Mouse (Mus musculus) liver, adult 2 months (tissue): ENCODE data around the gene Gpcpd1. TPM values are rescaled to one million over a fixed set of nuclear protein-coding genes. Genes with fewer than 3 reads are reported as not detected.
A peak's percentile ranks its signal among the peaks of the same experiment; 100 is the strongest.

Experiments
- DNase-seq: peaks from one replicate; pipeline ENCODE4 v3.0.0-alpha.2; 2011; ENCODE audit warnings: low read depth, low spot score; ENCODE audit errors: extremely low read depth
- H3K27ac ChIP-seq: fragments of 200-500 bp; replicated peaks from 2 replicates; pipeline ENCODE4 v1.5.1; 2012; ENCODE audit warnings: low read depth, mild to moderate bottlenecking, control low read depth, inconsistent platforms, low read length; ENCODE audit not compliant: insufficient read depth
- H3K27me3 ChIP-seq: fragments of 200-500 bp; 2 replicates; pipeline ENCODE4 v1.6.1; 2012; ENCODE audit warnings: mild to moderate bottlenecking, moderate library complexity, low read length, inconsistent platforms; ENCODE audit not compliant: control insufficient read depth, insufficient read depth
- H3K36me3 ChIP-seq: fragments of 200-500 bp; 2 replicates; pipeline ENCODE4 v1.6.1; 2012; ENCODE audit warnings: low read length, inconsistent platforms; ENCODE audit not compliant: control insufficient read depth, insufficient read depth
- H3K4me1 ChIP-seq: fragments of 200-500 bp; 2 replicates; pipeline ENCODE4 v1.6.1; 2011; ENCODE audit warnings: low read length; ENCODE audit not compliant: control insufficient read depth, insufficient read depth
- H3K4me3 ChIP-seq: fragments of 200-500 bp; 2 replicates; pipeline ENCODE4 v1.5.1; 2011; ENCODE audit warnings: low read depth, mild to moderate bottlenecking, control low read depth, low read length, moderate library complexity; ENCODE audit not compliant: insufficient read depth
- H3K79me2 ChIP-seq: fragments of 200-500 bp; 2 replicates; pipeline ENCODE4 v1.6.1; 2012; ENCODE audit warnings: inconsistent platforms, mild to moderate bottlenecking, low read length, moderate library complexity; ENCODE audit not compliant: control insufficient read depth, insufficient read depth
- H3K9ac ChIP-seq: fragments of 200-500 bp; 2 replicates; pipeline ENCODE4 v1.6.1; 2012; ENCODE audit warnings: low read depth, mild to moderate bottlenecking, control low read depth, inconsistent platforms, low read length
- CTCF ChIP-seq: fragments of 200-500 bp; IDR thresholded peaks from 2 replicates; pipeline ENCODE4 v1.5.1; 2011; ENCODE audit warnings: low read depth, low read length, control low read depth
- POLR2A ChIP-seq: fragments of 200-500 bp; IDR thresholded peaks from 2 replicates; pipeline ENCODE4 v1.6.1; 2011; ENCODE audit warnings: low read length, control low read depth; ENCODE audit not compliant: insufficient read depth; ENCODE audit errors: extremely low read depth
- WGBS: fragments of 180-500 bp; shearing (Covaris S2); methylation state at CpG from one replicate; pipeline ENCODE4 v1.1.7; 2018; 5-methylcytosine and 5-hydroxymethylcytosine counted together
- polyA plus RNA-seq: library from polyadenylated mRNA; depleted of rRNA; stranded (reverse); fragments of >200 nt; gene quantifications from 2 replicates; pipeline ENCODE4 v1.2.3, GENCODE M21; 2012
- total RNA-seq: library from RNA; depleted of rRNA; stranded (reverse); fragments of >200 nt; gene quantifications from 2 replicates; pipeline ENCODE4 v1.2.3, GENCODE M21; 2014

Gpcpd1 gene
- total and polyA plus RNA-seq, 2 experiments = 11.0 to 237 TPM

DNA sequence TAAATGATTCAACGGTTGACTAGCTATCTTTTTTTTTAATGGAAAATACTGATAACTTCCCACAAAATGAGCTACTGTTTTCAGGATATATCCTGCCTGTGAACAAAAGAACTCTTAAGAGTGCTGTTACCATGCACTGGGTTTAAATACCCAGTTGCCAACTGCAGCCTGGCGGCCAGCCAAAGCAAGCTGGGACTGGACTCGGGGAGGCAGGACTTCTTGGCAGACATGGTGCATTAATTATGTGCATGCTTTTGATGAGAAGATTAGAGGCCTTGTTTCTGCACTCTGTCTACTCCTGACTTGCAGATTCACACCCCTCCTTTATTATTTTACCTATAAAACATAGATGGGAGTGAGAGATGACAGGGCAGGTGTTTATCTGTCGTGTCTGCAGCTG is 5.3 kb downstream of the Gpcpd1 start:
- Histone ChIP-seq H3K79me2 (peaks cover 5% of the 10 kb centered on the region; the same call in 1 of the 2 replicates), H3K4me1 (peaks cover 8% of the 10 kb centered on the region), H3K36me3 (no peaks in the 10 kb centered on the region), H3K27ac (peak overlapping the region; percentile 34; the same call in 1 of the 2 replicates), H3K4me3 (no peak overlapping the region), H3K27me3 (no peaks in the 10 kb centered on the region), H3K9ac (no peak overlapping the region)
- peak; percentile 82 for DNase-seq
- no peak for TF ChIP-seq POLR2A
- no peak for TF ChIP-seq CTCF
- WGBS = 42% methylated on average over 4 of the region's 4 CpGs

DNA sequence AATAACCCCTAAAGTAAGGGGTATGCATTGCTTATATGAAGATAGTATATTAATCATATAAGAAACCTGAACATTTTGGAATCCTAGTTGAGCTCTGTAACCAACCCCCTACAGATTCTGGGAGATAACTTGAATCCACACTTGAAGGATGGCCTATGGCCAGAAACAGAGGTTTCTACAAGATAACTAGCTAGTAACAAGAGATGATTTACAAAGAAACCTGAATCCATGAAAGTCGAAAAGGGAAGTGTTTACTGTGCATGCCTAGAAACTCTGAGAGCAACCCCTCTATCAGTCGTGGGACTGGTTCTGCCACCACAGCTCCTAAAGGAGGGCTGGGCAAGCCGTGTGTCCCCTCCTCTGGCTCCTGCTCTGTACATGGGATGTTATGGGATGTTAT is 7.8 kb downstream of the Gpcpd1 start:
- peaks cover 9% of the 10 kb centered on the region; the same call in 1 of the 2 replicates for H3K79me2 ChIP-seq
- H3K4me1 ChIP-seq = peaks cover 8% of the 10 kb centered on the region; the same call in 1 of the 2 replicates
- no peak for TF ChIP-seq POLR2A
- H3K27me3 ChIP-seq = no peaks in the 10 kb centered on the region
- 95% methylated on average over 3 of the region's 3 CpGs for WGBS
- no peak overlapping the region for H3K27ac ChIP-seq
- H3K9ac ChIP-seq = no peak overlapping the region
- no peak for DNase-seq
- peaks cover 4% of the 10 kb centered on the region for H3K36me3 ChIP-seq
- no peak overlapping the region for H3K4me3 ChIP-seq

DNA sequence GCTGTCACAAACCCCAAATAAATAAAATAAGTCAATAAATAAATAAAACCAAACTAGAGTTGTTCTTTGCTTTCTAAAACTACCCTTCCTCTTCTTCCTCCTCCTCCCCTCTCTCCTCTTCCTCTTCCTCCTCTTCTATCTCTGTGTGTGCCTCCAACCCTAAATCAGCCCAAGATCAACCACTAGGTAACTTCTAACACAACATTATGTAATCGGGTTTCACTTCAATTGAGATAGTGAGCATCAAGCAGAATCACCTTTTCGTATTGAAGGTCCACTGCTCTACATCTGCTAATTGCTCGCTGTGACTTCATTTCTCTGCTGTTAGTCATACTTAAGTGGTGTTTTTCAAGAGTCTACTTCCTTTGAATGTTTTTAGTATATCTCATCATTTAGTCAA is 8.8 kb downstream of the Gpcpd1 start:
- no peak for DNase-seq
- Histone ChIP-seq H3K36me3 (peaks cover 6% of the 10 kb centered on the region), H3K4me3 (no peak overlapping the region), H3K27ac (no peak overlapping the region), H3K4me1 (peaks cover 8% of the 10 kb centered on the region; the same call in 1 of the 2 replicates), H3K79me2 (peaks cover 9% of the 10 kb centered on the region; the same call in 1 of the 2 replicates), H3K27me3 (no peaks in the 10 kb centered on the region), H3K9ac (no peak overlapping the region)
- whole genome bisulfite sequencing = over 99% methylated on average over 3 of the region's 3 CpGs
- TF ChIP-seq CTCF (no peak), POLR2A (no peak)

DNA sequence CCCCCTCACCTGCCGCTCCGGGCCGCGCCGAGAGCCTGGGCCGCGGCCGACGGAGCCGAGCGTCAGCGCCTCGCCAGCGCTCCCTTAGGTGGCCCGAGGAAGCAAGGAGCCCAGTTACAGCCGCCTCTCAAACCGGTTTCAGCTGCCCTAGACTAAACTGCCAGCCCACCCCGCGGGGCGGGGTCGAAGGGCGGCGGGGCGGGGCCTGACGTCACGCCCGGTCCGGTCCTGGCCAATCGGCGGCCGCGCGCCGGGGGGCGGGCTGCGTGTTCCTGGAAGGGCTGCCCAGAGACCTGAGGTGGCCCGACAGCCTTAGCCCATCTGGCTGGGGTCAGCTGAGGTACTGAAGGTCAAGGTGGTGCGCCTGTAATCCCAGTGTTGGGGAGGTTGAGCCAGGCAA is 9.5 kb downstream of the Gpcpd1 start:
- Histone ChIP-seq H3K27ac (peak overlapping the region; percentile 9), H3K36me3 (peaks cover 6% of the 10 kb centered on the region), H3K27me3 (no peaks in the 10 kb centered on the region), H3K9ac (peak overlapping the region; percentile 87), H3K4me1 (peaks cover 8% of the 10 kb centered on the region; the same call in 1 of the 2 replicates), H3K4me3 (peak overlapping the region; percentile 77; the same call in 1 of the 2 replicates), H3K79me2 (peaks cover 11% of the 10 kb centered on the region; the same call in 1 of the 2 replicates)
- 0% methylated on average over 37 of the region's 38 CpGs for WGBS
- peak; percentile 42 for TF ChIP-seq CTCF
- TF ChIP-seq POLR2A = peak; percentile 94
- peak; percentile 81 for DNase-seq

DNA sequence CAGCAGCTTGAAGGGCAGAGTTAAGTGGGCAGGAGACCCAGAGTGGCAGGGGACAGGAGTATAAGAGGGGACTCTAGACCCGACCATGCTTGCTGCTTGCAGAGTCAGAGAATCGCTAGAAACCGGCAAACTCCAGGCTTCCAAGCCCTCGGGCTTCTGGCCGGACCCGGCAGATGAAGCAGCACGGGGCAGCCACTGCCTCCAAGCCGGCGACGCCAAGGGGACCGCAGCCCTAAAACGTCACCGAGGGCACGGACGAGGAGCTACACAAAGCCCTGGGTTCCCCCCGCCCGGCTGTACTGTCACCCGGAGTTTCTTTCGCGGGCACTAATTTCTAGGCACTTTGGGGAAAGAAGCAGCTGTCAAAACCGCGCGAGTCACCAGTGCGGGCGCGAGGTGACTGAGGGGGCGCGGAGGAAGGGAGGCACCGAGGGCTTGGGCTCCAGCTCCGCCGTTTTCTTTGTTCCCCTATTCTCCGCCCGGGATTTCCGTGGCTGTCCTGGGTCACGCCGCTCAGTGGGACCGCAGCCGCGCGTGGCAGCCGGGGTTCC is 10.0 kb downstream of the Gpcpd1 start:
- TF ChIP-seq POLR2A (0 out of 2 replicates have a peak, but pooled peaks have one; percentile 8), CTCF (no peak)
- peaks cover 14% of the 10 kb centered on the region; the same call in 1 of the 2 replicates for H3K79me2 ChIP-seq
- H3K27me3 ChIP-seq = no peaks in the 10 kb centered on the region
- H3K27ac ChIP-seq = peak overlapping the region; percentile 99
- under 1% methylated on average over 41 of the region's 41 CpGs for WGBS
- H3K4me1 ChIP-seq = peaks cover 8% of the 10 kb centered on the region
- DNase-seq = peak; percentile 41
- peak overlapping the region; percentile 77 for H3K4me3 ChIP-seq
- H3K36me3 ChIP-seq = peaks cover 9% of the 10 kb centered on the region
- peak overlapping the region; percentile 87 for H3K9ac ChIP-seq

DNA sequence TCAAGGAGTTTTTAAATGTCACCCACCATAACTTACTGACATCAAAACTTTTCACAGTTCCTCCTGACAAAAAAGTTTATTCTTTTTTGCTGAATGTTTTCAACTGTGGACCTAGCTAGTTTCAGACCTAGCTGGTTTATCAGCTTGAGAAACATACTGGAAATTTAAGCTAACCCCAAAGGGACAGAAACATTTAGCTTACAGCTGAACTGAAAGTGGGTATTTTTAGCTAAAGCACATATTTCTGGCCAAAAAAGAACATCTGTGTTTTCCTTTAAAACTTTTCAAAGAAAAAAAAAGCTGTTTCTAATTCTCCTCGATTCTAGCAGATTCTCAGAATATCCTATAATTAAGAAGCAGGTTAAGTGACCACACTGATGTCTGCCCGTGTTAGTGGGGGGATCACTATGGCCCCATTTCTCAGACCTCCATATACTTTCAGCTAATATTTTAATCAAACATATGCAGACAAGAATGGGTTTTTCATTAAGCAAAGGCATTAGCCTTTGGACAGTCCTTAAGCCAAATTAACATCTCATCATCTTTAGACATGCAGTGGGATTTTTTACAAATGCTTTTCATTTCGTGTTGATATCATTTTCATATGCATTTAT is 10.9 kb downstream of the Gpcpd1 start:
- peak overlapping the region; percentile 77 for H3K4me3 ChIP-seq
- peak overlapping the region; percentile 76 for H3K9ac ChIP-seq
- DNase-seq = peak; percentile 32
- no peaks in the 10 kb centered on the region for H3K27me3 ChIP-seq
- TF ChIP-seq POLR2A (no peak), CTCF (no peak)
- H3K79me2 ChIP-seq = peaks cover 18% of the 10 kb centered on the region; the same call in 1 of the 2 replicates
- peaks cover 16% of the 10 kb centered on the region for H3K36me3 ChIP-seq
- WGBS = 27% methylated on average over 3 of the region's 3 CpGs
- H3K4me1 ChIP-seq = peaks cover 2% of the 10 kb centered on the region
- peak overlapping the region; percentile 26 for H3K27ac ChIP-seq
